Mouse (Mus musculus) embryonic facial prominence, embryonic 13.5 days (tissue): Measurements from ENCODE around the gene Mamstr. TPM values are rescaled to one million over a fixed set of nuclear protein-coding genes. Genes with fewer than 3 reads are reported as not detected.
"Not testable (repeated sequence)": the region's sequence is repeated elsewhere in the genome, so short reads cannot be mapped to it uniquely, and the experiment has no call there.

Experiments
- ATAC-seq: fragments of 200-750 bp; cut with Nextera tagmentation; 2 replicates; pipeline ENCODE4 v1.8.0; 2017; ENCODE audit warnings: low read depth; ENCODE audit not compliant: insufficient number of reproducible peaks, insufficient read depth, low FRiP score, low TSS enrichment
- H3K27ac ChIP-seq: fragments of 300-500 bp; sonication (generic); 2 replicates; pipeline ENCODE4 v1.5.1; 2015; ENCODE audit warnings: moderate library complexity, mild to moderate bottlenecking, inconsistent platforms
- H3K27me3 ChIP-seq: fragments of 300-500 bp; sonication (generic); 2 replicates; pipeline ENCODE4 v1.6.1; 2015; ENCODE audit warnings: mild to moderate bottlenecking, inconsistent platforms
- H3K36me3 ChIP-seq: fragments of 300-500 bp; sonication (generic); 2 replicates; pipeline ENCODE4 v1.6.1; 2015; ENCODE audit warnings: mild to moderate bottlenecking, inconsistent platforms
- H3K4me1 ChIP-seq: fragments of 300-500 bp; sonication (generic); 2 replicates; pipeline ENCODE4 v1.6.1; 2015; ENCODE audit warnings: inconsistent platforms
- H3K4me2 ChIP-seq: fragments of 300-500 bp; sonication (generic); 2 replicates; pipeline ENCODE4 v1.6.1; 2015; ENCODE audit warnings: moderate library complexity, mild to moderate bottlenecking, inconsistent platforms
- H3K4me3 ChIP-seq: fragments of 300-500 bp; sonication (generic); 2 replicates; pipeline ENCODE4 v1.5.1; 2015; ENCODE audit warnings: mild to moderate bottlenecking, inconsistent platforms
- H3K9ac ChIP-seq: fragments of 300-500 bp; sonication (generic); 2 replicates; pipeline ENCODE4 v1.6.1; 2015; ENCODE audit warnings: mild to moderate bottlenecking, inconsistent platforms
- H3K9me3 ChIP-seq: fragments of 300-500 bp; sonication (generic); 2 replicates; pipeline ENCODE4 v1.6.1; 2016; ENCODE audit warnings: inconsistent platforms
- WGBS: fragments of 180-500 bp; shearing (Covaris S2); methylation state at CpG from one replicate; pipeline ENCODE4 v1.1.7; 2015; ENCODE audit warnings: mixed read lengths; 5-methylcytosine and 5-hydroxymethylcytosine counted together
- polyA plus RNA-seq: library from polyadenylated mRNA; unstranded; fragments of >200 nt; fragmentation: Nextera tagmentation; extraction: Ambion mirVana; gene quantifications from 2 replicates; pipeline ENCODE4 v1.2.1, GENCODE M21; 2015

The Mamstr gene
- polyA plus RNA-seq, 1 experiment from 2014 or later: 5.2 TPM

DNA sequence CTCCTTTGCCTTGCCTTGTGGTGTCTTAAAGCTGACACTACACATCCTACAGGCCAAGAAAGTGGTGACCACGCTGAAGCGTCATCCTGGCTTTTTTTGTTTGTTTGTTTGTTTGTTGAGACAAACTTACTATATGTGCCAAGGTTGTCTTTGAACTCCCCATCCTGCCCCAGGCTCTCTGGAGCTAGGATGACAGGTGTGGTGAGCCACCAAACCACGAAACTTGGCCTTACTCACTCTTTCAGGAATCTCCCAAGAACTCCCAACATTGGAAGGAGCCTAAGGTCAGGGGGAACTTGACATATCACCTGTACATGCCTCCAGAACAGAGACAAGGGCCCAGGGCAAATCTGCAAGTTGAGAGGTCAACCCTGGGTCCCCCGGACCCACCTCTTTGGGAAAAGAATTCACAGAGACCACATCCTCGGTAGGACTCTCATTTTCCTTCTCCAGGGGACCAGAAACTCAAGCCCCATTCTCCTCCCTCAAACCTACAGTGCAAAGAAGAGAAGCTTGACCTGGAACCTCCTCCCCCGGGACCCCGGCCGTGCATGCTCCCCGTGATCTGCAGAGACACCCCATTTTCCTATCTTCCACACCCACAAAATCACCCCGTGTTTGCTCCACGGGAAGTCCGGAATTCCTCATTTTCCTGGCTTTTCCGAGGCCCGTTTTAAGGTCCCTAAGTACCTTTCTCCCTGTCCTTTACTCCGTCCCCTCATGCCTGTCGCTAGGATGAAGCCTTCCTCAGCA, 2.9 kb downstream of the Mamstr start:
- 33% methylated on average over 16 of the region's 16 CpGs for WGBS
- ATAC-seq: no peak
- H3K27me3 ChIP-seq: no peaks in the 10 kb centered on the region
- H3K9me3 ChIP-seq: no peaks in the 10 kb centered on the region
- H3K9ac ChIP-seq: peak overlapping the region; percentile 83
- peak overlapping the region; percentile 95 for H3K27ac ChIP-seq
- H3K4me3 ChIP-seq: peak overlapping the region; percentile 54
- no peaks in the 10 kb centered on the region for H3K36me3 ChIP-seq
- peaks cover 48% of the 10 kb centered on the region for H3K4me1 ChIP-seq
- peak overlapping the region; percentile 81 for H3K4me2 ChIP-seq

DNA sequence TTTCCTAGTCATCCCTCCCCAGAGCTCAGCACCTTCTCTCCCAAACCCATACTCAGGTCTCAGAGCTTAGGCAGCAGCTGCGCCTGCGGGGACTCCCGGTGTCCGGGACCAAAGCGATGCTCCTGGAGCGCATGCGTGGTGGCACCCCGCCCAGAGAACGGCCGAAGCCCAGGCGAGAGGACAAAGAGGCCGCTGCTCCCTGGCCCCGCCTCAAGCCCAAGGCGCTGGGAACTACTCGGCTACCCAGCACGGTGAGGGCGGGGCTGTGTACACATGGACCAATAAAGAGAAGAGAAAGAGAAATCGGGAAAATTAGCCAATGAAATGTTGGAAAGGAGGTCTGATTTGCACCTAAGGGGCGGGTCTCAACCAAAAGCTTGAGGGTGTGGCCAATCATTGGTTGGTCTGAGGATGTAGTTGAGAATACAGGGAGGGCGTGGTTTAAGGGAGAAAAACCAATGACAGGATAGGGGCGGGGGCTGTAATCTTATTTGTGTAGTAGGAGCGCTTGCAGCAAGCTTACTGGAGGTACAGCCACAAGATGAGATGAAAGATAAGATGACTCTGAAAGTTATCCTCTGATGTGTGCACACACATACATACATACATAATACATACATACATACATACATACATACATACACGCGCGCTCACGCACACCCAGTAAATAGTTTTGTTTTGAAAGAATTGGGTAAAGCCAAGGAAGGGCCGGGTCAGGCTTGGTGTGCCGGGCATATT, 3.8 kb downstream of the Mamstr start:
- H3K9ac ChIP-seq: peak overlapping the region; percentile 83
- peak; percentile 88 for ATAC-seq
- H3K9me3 ChIP-seq: no peaks in the 10 kb centered on the region
- no peaks in the 10 kb centered on the region for H3K27me3 ChIP-seq
- 1% methylated on average over 28 of the region's 28 CpGs for WGBS
- H3K4me2 ChIP-seq: peak overlapping the region; percentile 81
- peaks cover 41% of the 10 kb centered on the region for H3K4me1 ChIP-seq
- peak overlapping the region; percentile 54 for H3K4me3 ChIP-seq
- no peaks in the 10 kb centered on the region for H3K36me3 ChIP-seq
- H3K27ac ChIP-seq: peak overlapping the region; percentile 95

DNA sequence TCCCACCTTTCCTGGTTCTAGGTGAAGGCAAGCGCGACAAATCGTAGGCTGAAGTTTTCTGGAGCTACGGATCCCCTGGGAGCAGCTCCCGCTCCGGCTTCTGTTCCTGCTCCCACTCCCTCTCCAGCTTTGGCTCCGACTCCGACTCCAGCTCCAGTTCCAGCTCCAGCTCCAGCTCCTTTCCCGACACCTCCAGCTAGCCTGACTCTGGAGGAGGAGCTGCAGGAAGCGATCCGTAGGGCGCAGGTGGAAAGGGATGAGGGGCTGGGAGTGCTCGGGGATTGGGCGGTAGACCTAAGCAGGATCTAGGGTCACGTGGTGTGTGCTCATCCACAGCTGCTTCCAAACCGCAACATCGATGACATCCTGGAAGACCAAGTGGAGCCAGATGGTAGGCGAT, 4.4 kb downstream of the Mamstr start:
- ATAC-seq: 0 out of 2 replicates have a peak, but pooled peaks have one; percentile 15
- H3K4me1 ChIP-seq: peaks cover 41% of the 10 kb centered on the region
- peak overlapping the region; percentile 87 for H3K27ac ChIP-seq

DNA sequence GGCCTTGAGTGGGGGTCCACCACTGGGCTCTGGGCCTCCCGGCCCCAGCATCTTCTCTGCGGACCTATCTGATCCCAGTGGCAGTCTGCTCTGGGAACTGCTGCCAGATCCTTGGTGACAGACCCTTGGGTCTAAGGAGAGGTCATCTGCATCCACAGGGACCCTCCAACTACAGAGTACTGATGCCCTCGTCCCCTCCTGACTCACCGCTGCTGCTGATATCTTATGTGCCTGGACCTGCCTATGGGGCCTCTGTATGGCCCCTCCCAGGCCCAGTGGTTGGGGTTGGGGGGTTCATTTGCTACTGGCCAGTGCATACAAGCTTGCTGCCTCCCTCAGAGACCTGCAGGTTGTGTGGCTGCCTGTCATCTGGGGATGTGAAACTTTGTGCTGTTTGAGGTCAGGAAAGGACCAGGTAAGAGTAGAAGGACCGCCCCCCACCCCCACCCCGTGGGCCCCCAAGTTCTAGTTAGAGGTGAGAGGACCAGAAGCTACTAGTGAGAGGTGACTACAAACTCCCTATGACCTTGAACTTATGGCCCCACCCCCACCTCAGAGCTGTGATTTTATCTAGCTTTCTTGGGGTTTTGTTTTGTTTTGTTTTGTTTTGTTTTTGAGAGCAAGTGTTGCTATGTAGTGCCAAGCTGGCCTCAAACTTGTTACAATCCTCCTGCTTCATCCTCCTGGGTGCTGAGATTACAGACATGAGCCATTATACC, 5.3 kb downstream of the Mamstr start:
- ATAC-seq: no peak
- no peak overlapping the region for H3K4me3 ChIP-seq
- H3K27me3 ChIP-seq: no peaks in the 10 kb centered on the region
- peak overlapping the region; percentile 87; the same call in 1 of the 2 replicates for H3K27ac ChIP-seq
- peaks cover 41% of the 10 kb centered on the region for H3K4me1 ChIP-seq
- peak overlapping the region; percentile 81 for H3K4me2 ChIP-seq
- WGBS: 65% methylated on average over 6 of the region's 6 CpGs
- peak overlapping the region; percentile 58; the same call in 1 of the 2 replicates for H3K9ac ChIP-seq
- no peaks in the 10 kb centered on the region for H3K36me3 ChIP-seq
- no peaks in the 10 kb centered on the region for H3K9me3 ChIP-seq

More for the DNA sequence above, 4.4 kb downstream of the Mamstr start:
- H3K27me3 ChIP-seq: no peaks in the 10 kb centered on the region
- H3K36me3 ChIP-seq: no peaks in the 10 kb centered on the region
- peak overlapping the region; percentile 81 for H3K4me2 ChIP-seq
- H3K9me3 ChIP-seq: no peaks in the 10 kb centered on the region
- peak overlapping the region; percentile 54 for H3K4me3 ChIP-seq
- WGBS: 3% methylated on average over 18 of the region's 18 CpGs
- peak overlapping the region; percentile 58 for H3K9ac ChIP-seq

DNA sequence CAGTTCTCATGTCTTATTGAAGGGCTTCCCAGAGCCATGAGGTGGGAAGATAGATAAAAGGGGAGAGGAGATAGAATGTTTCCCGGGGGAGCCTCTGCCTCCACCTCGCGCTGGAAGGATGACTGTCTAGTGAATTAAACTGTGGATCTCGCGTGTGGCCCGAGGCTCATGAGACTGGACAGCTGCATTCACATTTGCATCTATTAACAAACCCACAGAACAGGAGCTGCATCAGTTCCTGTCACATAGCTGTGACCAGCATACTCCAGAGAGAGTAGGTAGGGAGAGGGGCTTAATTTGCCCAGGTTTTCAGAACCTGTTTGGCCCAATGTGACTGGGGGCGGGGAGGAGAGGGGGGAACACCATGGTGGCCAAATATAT, 5.8 kb downstream of the Mamstr start:
- 87% methylated on average over 7 of the region's 7 CpGs for WGBS
- Histone ChIP-seq H3K27ac (no peak overlapping the region), H3K4me1 (peaks cover 40% of the 10 kb centered on the region), H3K36me3 (no peaks in the 10 kb centered on the region), H3K4me2 (no peak overlapping the region), H3K27me3 (no peaks in the 10 kb centered on the region), H3K9me3 (no peaks in the 10 kb centered on the region), H3K4me3 (no peak overlapping the region), H3K9ac (no peak overlapping the region)
- ATAC-seq: no peak

DNA sequence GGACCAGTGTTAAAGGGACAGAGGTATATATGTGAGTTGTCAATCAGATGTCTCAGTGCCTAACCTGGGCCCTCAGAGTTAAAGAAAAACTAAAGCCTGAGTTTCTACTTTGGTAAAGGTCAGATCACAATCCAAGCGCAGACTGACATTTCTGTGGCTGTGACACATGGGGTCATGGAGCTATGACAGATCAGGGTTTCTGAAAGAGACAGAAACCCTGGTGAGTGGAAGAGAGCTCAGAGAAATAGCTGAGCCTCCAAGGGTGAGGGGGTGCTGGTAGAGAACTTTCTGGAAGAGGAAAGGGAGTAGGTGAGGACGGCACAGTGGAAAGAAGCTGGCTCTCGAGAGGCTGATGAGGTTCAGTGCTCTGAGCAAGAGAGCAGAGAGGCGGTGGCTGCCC, 6.9 kb downstream of the Mamstr start:
- Histone ChIP-seq H3K36me3 (no peaks in the 10 kb centered on the region), H3K4me1 (peaks cover 29% of the 10 kb centered on the region), H3K9ac (no peak overlapping the region), H3K4me3 (no peak overlapping the region), H3K27ac (no peak overlapping the region), H3K27me3 (no peaks in the 10 kb centered on the region), H3K4me2 (no peak overlapping the region), H3K9me3 (no peaks in the 10 kb centered on the region)
- 72% methylated on average over 4 of the region's 4 CpGs for WGBS
- ATAC-seq: no peak

DNA sequence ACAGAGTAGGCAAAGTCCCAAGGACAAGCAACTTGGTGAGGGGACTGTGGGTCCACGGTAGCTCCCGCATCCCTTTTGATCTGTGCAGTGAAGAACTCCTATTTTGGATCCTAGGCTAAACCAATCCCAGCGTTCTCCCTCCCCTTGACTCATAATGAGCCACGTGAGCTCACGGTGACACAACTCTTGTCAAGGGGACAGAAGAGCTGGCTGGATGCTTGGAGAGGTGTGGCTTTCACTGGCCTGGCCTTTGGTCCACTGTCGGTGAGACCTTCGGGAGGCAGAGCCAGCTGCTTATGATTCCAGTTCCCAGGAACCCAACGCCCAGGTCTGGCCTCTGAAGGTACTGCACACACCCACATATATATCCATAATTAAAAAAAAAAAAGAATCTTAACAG, 9.6 kb downstream of the Mamstr start:
- ATAC-seq: no peak
- Histone ChIP-seq H3K27ac (no peak overlapping the region), H3K9me3 (no peaks in the 10 kb centered on the region), H3K4me3 (no peak overlapping the region), H3K4me2 (no peak overlapping the region), H3K4me1 (peaks cover 11% of the 10 kb centered on the region), H3K9ac (no peak overlapping the region), H3K27me3 (no peaks in the 10 kb centered on the region), H3K36me3 (no peaks in the 10 kb centered on the region)
- WGBS: 78% methylated on average over 8 of the region's 8 CpGs

DNA sequence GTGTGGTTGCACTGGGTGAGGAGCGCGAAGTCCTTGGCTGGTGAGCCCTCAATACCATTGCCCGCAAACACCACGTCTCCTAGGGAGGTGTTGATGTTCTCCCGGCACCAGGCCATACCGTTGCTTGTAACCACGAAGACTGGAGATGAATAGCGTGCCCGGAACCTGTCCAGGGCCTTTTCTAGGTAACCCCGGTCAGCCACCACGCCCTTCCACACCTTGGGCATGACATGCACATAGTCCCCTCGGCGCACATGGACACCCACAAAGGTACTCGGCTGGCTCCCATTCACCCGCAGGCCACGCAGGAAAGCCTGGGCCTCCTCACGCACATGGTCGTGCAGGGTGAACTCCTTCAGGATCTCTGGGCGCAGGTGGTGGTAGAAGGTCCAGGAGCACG, 10.7 kb downstream of the Mamstr start:
- H3K9ac ChIP-seq, H3K4me2 ChIP-seq, H3K27me3 ChIP-seq, H3K36me3 ChIP-seq, H3K4me1 ChIP-seq, H3K27ac ChIP-seq, H3K4me3 ChIP-seq, ATAC-seq, H3K9me3 ChIP-seq: not testable (repeated sequence)
- 95% methylated on average over 20 of the region's 20 CpGs for WGBS

DNA sequence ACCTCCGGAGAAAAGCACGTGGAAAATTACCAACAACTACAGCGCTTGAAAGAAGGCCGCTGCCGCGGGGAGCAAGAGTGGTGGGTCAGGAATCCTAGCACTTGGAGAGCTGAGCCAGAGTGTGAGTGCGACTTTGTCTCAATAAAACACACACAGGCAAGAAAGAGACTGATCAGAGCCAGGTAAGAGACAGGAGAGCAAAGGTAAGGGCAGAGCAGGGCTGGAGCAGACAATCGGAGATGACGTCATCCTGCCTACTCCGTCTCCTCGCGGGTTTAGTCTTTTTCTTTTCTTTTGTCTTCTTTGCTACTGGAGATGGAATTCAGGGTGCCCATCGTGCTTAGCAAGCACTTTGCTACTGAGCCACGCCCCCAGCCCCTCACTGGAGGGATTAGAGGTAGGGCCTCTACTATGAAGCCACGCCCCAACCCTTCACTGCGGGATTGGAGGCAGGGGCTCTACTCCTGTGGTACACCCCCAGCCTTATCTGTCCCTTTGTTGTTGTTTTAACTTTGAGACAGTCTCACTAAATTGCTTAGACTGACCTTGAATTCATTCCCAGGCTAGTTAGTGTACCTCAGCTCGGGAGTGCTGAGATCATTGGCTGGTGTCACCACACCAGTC, 14.8 kb downstream of the Mamstr start:
- no peaks in the 10 kb centered on the region for H3K27me3 ChIP-seq
- H3K4me1 ChIP-seq: peaks cover 16% of the 10 kb centered on the region
- no peaks in the 10 kb centered on the region for H3K36me3 ChIP-seq
- H3K27ac ChIP-seq: peak overlapping the region; percentile 62; the same call in 1 of the 2 replicates
- 0 out of 2 replicates have a peak overlapping the region, but pooled peaks have one; percentile 8 for H3K4me3 ChIP-seq
- peak overlapping the region; percentile 38 for H3K4me2 ChIP-seq
- peak; percentile 59; the same call in 1 of the 2 replicates for ATAC-seq
- H3K9ac ChIP-seq: no peak overlapping the region
- H3K9me3 ChIP-seq: no peaks in the 10 kb centered on the region
- WGBS: 27% methylated on average over 17 of the region's 17 CpGs

DNA sequence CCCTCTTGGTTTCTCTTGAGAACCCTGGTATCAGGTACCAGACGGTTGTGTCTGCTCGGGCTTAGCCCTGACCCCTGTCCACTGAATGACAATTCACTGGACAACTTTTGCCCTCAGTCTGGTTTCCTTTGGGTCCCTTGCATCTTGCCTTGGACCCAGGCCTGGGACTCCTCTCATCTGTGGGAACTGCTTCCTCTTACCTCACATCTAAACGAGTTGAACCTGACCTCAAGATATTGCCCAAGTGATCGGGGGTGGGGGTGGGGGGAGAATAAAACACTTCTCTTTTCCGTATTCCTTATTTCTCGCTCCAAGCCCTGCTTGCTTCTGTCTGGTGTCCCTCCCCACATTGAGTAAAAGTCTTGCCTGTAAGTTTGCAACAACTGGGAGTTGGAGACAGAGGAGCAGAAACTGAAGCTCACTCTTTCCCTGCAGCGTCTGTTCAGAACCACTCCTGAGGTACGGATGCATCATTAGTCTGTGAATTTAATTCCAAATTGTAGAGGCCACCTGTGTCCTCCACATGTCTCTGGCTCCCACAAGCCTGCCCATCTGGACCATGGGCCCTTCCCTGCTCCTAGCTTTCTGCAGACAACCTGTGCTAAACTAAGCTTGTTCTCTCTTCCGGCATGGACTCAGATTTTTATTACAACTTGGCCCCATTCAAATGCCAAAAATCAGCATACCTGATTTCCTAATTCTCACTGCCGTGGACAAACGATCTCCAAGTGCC, 21.1 kb downstream of the Mamstr start:
- Histone ChIP-seq H3K4me2 (no peak overlapping the region), H3K4me3 (no peak overlapping the region), H3K27ac (no peak overlapping the region), H3K9ac (no peak overlapping the region), H3K4me1 (peaks cover 23% of the 10 kb centered on the region), H3K9me3 (no peaks in the 10 kb centered on the region), H3K27me3 (no peaks in the 10 kb centered on the region), H3K36me3 (no peaks in the 10 kb centered on the region)
- WGBS: 81% methylated on average over 11 of the region's 11 CpGs
- ATAC-seq: no peak

DNA sequence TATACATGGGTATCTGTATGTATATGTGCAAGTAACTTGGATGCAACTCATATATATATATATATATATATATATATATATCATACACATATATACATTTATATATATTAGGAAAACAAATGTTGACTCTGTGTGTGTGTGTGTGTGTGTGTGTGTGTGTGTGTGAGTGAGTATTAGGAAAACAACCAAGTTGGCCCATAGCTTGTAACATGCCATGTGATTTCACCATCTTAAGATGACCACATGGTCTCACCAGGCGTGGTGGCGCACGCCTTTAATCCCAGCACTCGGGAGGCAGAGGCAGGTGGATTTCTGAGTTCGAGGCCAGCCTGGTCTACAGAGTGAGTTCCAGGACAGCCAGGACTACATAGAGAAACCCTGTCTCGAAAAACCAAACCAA, 21.9 kb downstream of the Mamstr start:
- 91% methylated on average over 6 of the region's 6 CpGs for WGBS
- ATAC-seq, H3K27ac ChIP-seq, H3K4me3 ChIP-seq, H3K9ac ChIP-seq, H3K27me3 ChIP-seq, H3K36me3 ChIP-seq, H3K4me2 ChIP-seq, H3K9me3 ChIP-seq: not testable (repeated sequence)
- H3K4me1 ChIP-seq: peaks cover 19% of the 10 kb centered on the region
